Mouse (Mus musculus) cortical plate, adult 2 months (tissue): ENCODE measurements around the gene Zfp27.

Experiments
- CTCF ChIP-seq: fragments of 200-500 bp; IDR thresholded peaks from 2 replicates; pipeline ENCODE4 v1.5.1; 2011; ENCODE audit warnings: mild to moderate bottlenecking, control low read depth, low read length; ENCODE audit not compliant: insufficient read depth; ENCODE audit errors: extremely low read depth
- POLR2A ChIP-seq: fragments of 200-500 bp; IDR thresholded peaks from 2 replicates; pipeline ENCODE4 v1.6.1; 2011; ENCODE audit warnings: mild to moderate bottlenecking, low read length, control low read depth; ENCODE audit not compliant: insufficient read depth; ENCODE audit errors: extremely low read depth

GRCm38 (mm10) chr7:29922780-29923179 lies 16.4 kb upstream of the Zfp27 start:
- TF ChIP-seq CTCF (no peak), POLR2A (no peak)
